Mouse (Mus musculus) CH12.LX (cell line): ENCODE data around the gene Wasl. TPM values are rescaled to one million over a fixed set of nuclear protein-coding genes. Genes with fewer than 3 reads are reported as not detected.

Experiments used
- DNase-seq: peaks from one replicate; pipeline ENCODE4 v3.0.0-alpha.2; 2013; ENCODE audit errors: extremely low read depth
- H3K27ac ChIP-seq: 2 replicates; pipeline ENCODE4 v1.5.1; 2012; ENCODE audit warnings: low read depth, mild to moderate bottlenecking, control low read depth, moderate library complexity; ENCODE audit not compliant: insufficient read depth
- H3K27me3 ChIP-seq: replicated peaks from 2 replicates; pipeline ENCODE3; 2012; ENCODE audit warnings: inconsistent platforms
- H3K36me3 ChIP-seq, 2 experiments: replicated peaks in 1 of 2; 2 replicates each; pipeline versions ENCODE3 to v1.6.1; 2012; ENCODE audit warnings: inconsistent platforms in 1 of 2, low read length in 1 of 2, mild to moderate bottlenecking in 1 of 2, mixed read lengths in 1 of 2, moderate library complexity in 1 of 2; ENCODE audit not compliant: control insufficient read depth in 1 of 2, insufficient read depth in 1 of 2
- H3K4me1 ChIP-seq, 2 experiments: 2 replicates each; pipeline ENCODE4 v1.6.1; 2012; ENCODE audit warnings: inconsistent platforms in 1 of 2, moderate library complexity in 1 of 2; ENCODE audit not compliant: insufficient read depth in 2 of 2, control insufficient read depth in 1 of 2
- H3K4me2 ChIP-seq: 2 replicates; pipeline ENCODE4 v1.6.1; 2012; ENCODE audit warnings: low read depth, mild to moderate bottlenecking, control low read depth; ENCODE audit not compliant: poor library complexity, insufficient read depth, severe bottlenecking
- H3K4me3 ChIP-seq, 3 experiments: fragments of 150-350 bp in 1 of 3; sonication (generic) in 1 of 3; replicated peaks in 1 of 3; 2 replicates each; pipeline versions ENCODE3 to v1.5.1; 2011 to 2012; ENCODE audit warnings: low read depth in 2 of 3, low read length in 2 of 3, mild to moderate bottlenecking in 2 of 3, moderate library complexity in 2 of 3, control low read depth in 1 of 3, improper control_type of control experiment in 1 of 3, inconsistent platforms in 1 of 3, mixed read lengths in 1 of 3; ENCODE audit not compliant: poor library complexity in 1 of 3
- H3K79me2 ChIP-seq: replicated peaks from 2 replicates; pipeline ENCODE4 v1.6.1; 2012; ENCODE audit warnings: mild to moderate bottlenecking, moderate library complexity; ENCODE audit not compliant: control insufficient read depth, poor library complexity, insufficient read depth, severe bottlenecking; ENCODE audit errors: extremely low read depth
- H3K9ac ChIP-seq: 2 replicates; pipeline ENCODE4 v1.6.1; 2012; ENCODE audit warnings: low read depth, mild to moderate bottlenecking, control low read depth, moderate library complexity; ENCODE audit not compliant: insufficient read depth
- H3K9me3 ChIP-seq: replicated peaks from 2 replicates; pipeline ENCODE3; 2012; ENCODE audit warnings: low read length, inconsistent platforms, mixed read lengths
- BHLHE40 ChIP-seq: IDR thresholded peaks from 2 replicates; pipeline ENCODE4 v1.6.1; 2011; ENCODE audit warnings: mild to moderate bottlenecking, low read depth, low read length, improper control_type of control experiment
- E2F4 ChIP-seq: IDR thresholded peaks from 2 replicates; pipeline ENCODE4 v1.6.1; 2011; ENCODE audit warnings: low read depth, low read length, improper control_type of control experiment; ENCODE audit not compliant: insufficient replicate concordance
- ELF1 ChIP-seq: IDR thresholded peaks from 2 replicates; pipeline ENCODE4 v1.6.1; 2014; ENCODE audit warnings: low read depth, mild to moderate bottlenecking, inconsistent platforms, low read length, improper control_type of control experiment
- HCFC1 ChIP-seq: IDR thresholded peaks from 2 replicates; pipeline ENCODE4 v1.6.1; 2012; ENCODE audit warnings: low read depth, mild to moderate bottlenecking, inconsistent platforms, low read length, improper control_type of control experiment
- IRF4 ChIP-seq: IDR thresholded peaks from 2 replicates; pipeline ENCODE4 v1.6.1; 2014; ENCODE audit warnings: low read depth, mild to moderate bottlenecking, inconsistent platforms, low read length, improper control_type of control experiment
- JUN ChIP-seq: IDR thresholded peaks from 2 replicates; pipeline ENCODE4 v1.6.1; 2011; ENCODE audit warnings: low read depth, mild to moderate bottlenecking, low read length, improper control_type of control experiment, moderate library complexity; ENCODE audit not compliant: insufficient read depth
- JUND ChIP-seq: conservative IDR thresholded peaks from 2 replicates; pipeline ENCODE4 v1.6.1; 2011; ENCODE audit warnings: low read depth, low read length, improper control_type of control experiment
- MAFK ChIP-seq: IDR thresholded peaks from 2 replicates; pipeline ENCODE4 v1.6.1; 2011; ENCODE audit warnings: low read length, improper control_type of control experiment; ENCODE audit not compliant: insufficient replicate concordance
- MXI1 ChIP-seq: IDR thresholded peaks from 2 replicates; pipeline ENCODE4 v1.6.1; 2011; ENCODE audit warnings: mild to moderate bottlenecking, low read depth, low read length, improper control_type of control experiment
- MYC ChIP-seq: IDR thresholded peaks from 2 replicates; pipeline ENCODE4 v1.6.1; 2011; ENCODE audit warnings: low read depth, mild to moderate bottlenecking, improper control_type of control experiment, low read length
- NRF1 ChIP-seq: IDR thresholded peaks from 2 replicates; pipeline ENCODE4 v1.6.1; 2014; ENCODE audit warnings: low read depth, mild to moderate bottlenecking, inconsistent platforms, low read length, improper control_type of control experiment, moderate library complexity
- PAX5 ChIP-seq: IDR thresholded peaks from 2 replicates; pipeline ENCODE4 v1.6.1; 2012; ENCODE audit warnings: low read length, inconsistent platforms, mixed read lengths
- POLR2A ChIP-seq: IDR thresholded peaks from 2 replicates; pipeline ENCODE4 v1.6.1; 2011; ENCODE audit warnings: low read depth, mild to moderate bottlenecking, improper control_type of control experiment, low read length
- POLR2AphosphoS2 ChIP-seq: IDR thresholded peaks from 2 replicates; pipeline ENCODE4 v1.6.1; 2011; ENCODE audit warnings: low read depth, low read length, improper control_type of control experiment
- RCOR1 ChIP-seq: conservative IDR thresholded peaks from 2 replicates; pipeline ENCODE4 v1.6.1; 2012; ENCODE audit warnings: low read depth, mild to moderate bottlenecking, inconsistent platforms, low read length, improper control_type of control experiment
- SIN3A ChIP-seq: IDR thresholded peaks from 2 replicates; pipeline ENCODE4 v1.6.1; 2012; ENCODE audit warnings: low read length, improper control_type of control experiment, inconsistent platforms
- SMC3 ChIP-seq: IDR thresholded peaks from 2 replicates; pipeline ENCODE4 v1.6.1; 2011; ENCODE audit warnings: low read depth, low read length, improper control_type of control experiment
- TBP ChIP-seq: conservative IDR thresholded peaks from 2 replicates; pipeline ENCODE4 v1.6.1; 2011; ENCODE audit warnings: low read depth, low read length, improper control_type of control experiment
- TCF12 ChIP-seq: IDR thresholded peaks from 2 replicates; pipeline ENCODE4 v1.6.1; 2014; ENCODE audit warnings: low read depth, mild to moderate bottlenecking, inconsistent platforms, low read length, improper control_type of control experiment
- USF1 ChIP-seq: IDR thresholded peaks from 2 replicates; pipeline ENCODE4 v1.6.1; 2014; ENCODE audit warnings: low read depth, mild to moderate bottlenecking, inconsistent platforms, low read length, improper control_type of control experiment
- ZC3H11A ChIP-seq: IDR thresholded peaks from 2 replicates; pipeline ENCODE4 v1.6.1; 2012; ENCODE audit warnings: low read depth, mild to moderate bottlenecking, inconsistent platforms, low read length, improper control_type of control experiment
- ZKSCAN1 ChIP-seq: IDR thresholded peaks from 2 replicates; pipeline ENCODE4 v1.6.1; 2012; ENCODE audit warnings: low read depth, inconsistent platforms, low read length, improper control_type of control experiment, borderline replicate concordance
- ZMIZ1 ChIP-seq: IDR thresholded peaks from 2 replicates; pipeline ENCODE4 v1.6.1; 2012; ENCODE audit warnings: low read depth, mild to moderate bottlenecking, inconsistent platforms, low read length, improper control_type of control experiment
- dilution Hi-C: fragments of 300-500 bp; cut with MboI; formaldehyde crosslinking; loops from 2 replicates; pipeline ENCODE4 v1.14.3; 2020; ENCODE audit warnings: low sequenced_read_pairs; ENCODE audit not compliant: extremely low pct_unique_long_range_greater_than_20kb, extremely low pct_ligation_motif_present
- in situ Hi-C: fragments of 300-500 bp; cut with MboI; formaldehyde crosslinking; loops from 3 replicates; pipeline ENCODE4 v1.14.3; 2019; ENCODE audit warnings: low sequenced_read_pairs, low pct_ligation_motif_present, low pct_unique_long_range_greater_than_20kb, mixed read lengths
- polyA plus RNA-seq: library from polyadenylated mRNA; unstranded; fragments of >175 nt; gene quantifications from 2 replicates; pipeline ENCODE4 v1.2.1, GENCODE M21; 2012; ENCODE audit warnings: low read depth; ENCODE audit not compliant: insufficient read length
- total RNA-seq, 2 experiments: library from RNA; depleted of rRNA; stranded (reverse); fragments of 300-350 nt in 1 of 2; fragments of >200 nt in 1 of 2; gene quantifications; 2 replicates each; pipeline ENCODE4 v1.2.3; 2012 to 2014

The Wasl gene
- total and polyA plus RNA-seq, 3 experiments = 3.9 to 8.4 (median 7.6) TPM

DNA sequence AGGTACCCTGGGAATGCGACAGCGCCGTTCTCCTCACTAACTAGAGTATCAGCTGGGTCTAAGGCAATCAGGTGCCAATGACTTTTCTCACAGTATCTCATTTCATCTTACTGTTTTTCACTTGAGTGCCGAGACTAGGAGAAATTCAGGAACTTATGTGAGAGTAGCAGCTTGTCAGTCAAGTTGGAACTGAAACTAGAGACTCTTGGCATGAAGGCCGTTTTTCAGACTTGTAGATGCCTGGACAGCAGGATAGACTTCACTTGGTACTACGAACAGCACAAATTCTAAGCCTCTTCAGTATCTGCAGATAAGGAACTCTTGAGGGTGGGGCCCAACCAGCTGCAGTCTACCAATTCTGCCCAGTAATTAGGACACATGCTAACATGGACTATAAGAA is 64.7 kb downstream of the Wasl start:
- H3K27ac ChIP-seq = no peak overlapping the region
- H3K36me3 ChIP-seq = no peaks in the 10 kb centered on the region
- no peaks in the 10 kb centered on the region for H3K79me2 ChIP-seq
- peaks cover 3 to 12% of the 10 kb centered on the region in 2 experiments; a peak in 3 of 4 replicates for H3K4me1 ChIP-seq
- no peaks in the 10 kb centered on the region for H3K27me3 ChIP-seq
- in situ Hi-C loops (no loop called here), dilution Hi-C loops (no loop called here)
- peak; percentile 12 for DNase-seq
- H3K9me3 ChIP-seq = no peaks in the 10 kb centered on the region
- H3K4me2 ChIP-seq = peak overlapping the region; percentile 25; the same call in 1 of the 2 replicates
- TF ChIP-seq POLR2AphosphoS2 (no peak), BHLHE40 (no peak), MXI1 (no peak), MYC (no peak), ZMIZ1 (no peak), E2F4 (no peak), ELF1 (no peak), HCFC1 (no peak), TBP (no peak), ZKSCAN1 (no peak), JUN (no peak), RCOR1 (no peak), TCF12 (no peak), ZC3H11A (no peak)
- H3K9ac ChIP-seq = no peak overlapping the region
- no peak overlapping the region for H3K4me3 ChIP-seq

DNA sequence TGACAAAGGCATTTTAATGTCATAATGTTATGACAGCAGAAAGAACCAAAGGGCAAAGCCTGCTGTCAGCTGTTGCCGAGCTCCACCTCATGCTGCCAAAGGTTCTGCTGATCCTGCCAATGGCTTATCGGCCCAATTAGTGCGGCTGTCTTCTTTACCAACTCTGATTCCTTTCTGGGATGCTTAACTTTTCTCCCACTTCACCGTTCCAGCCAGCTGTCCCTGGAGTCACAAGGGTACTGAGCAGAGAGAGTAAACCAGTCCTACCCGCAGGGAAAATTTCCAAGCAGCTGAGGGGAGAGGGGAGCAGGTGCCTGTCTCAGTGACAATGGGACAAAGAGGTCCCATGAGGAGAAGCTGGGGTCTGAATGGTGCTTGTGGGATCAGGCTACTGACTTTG is 65.2 kb downstream of the Wasl start:
- dilution Hi-C loops = no loop called here
- in situ Hi-C loops = no loop called here
- Histone ChIP-seq H3K9ac (no peak overlapping the region), H3K4me3 (no peak overlapping the region), H3K4me2 (no peak overlapping the region), H3K27me3 (no peaks in the 10 kb centered on the region), H3K36me3 (no peaks in the 10 kb centered on the region), H3K79me2 (no peaks in the 10 kb centered on the region), H3K27ac (no peak overlapping the region), H3K4me1 (peaks cover 3 to 12% of the 10 kb centered on the region in 2 experiments; a peak in 3 of 4 replicates), H3K9me3 (no peaks in the 10 kb centered on the region)
- no peak for TF ChIP-seq SMC3
- no peak for TF ChIP-seq USF1
- no peak for TF ChIP-seq PAX5
- TF ChIP-seq HCFC1 = no peak
- TF ChIP-seq NRF1 = no peak
- TF ChIP-seq SIN3A = no peak
- TF ChIP-seq TBP = no peak
- no peak for TF ChIP-seq ZKSCAN1
- no peak for TF ChIP-seq TCF12
- no peak for TF ChIP-seq ELF1
- no peak for TF ChIP-seq MAFK
- no peak for TF ChIP-seq IRF4
- TF ChIP-seq ZMIZ1 = no peak
- TF ChIP-seq POLR2A = no peak
- no peak for TF ChIP-seq JUND
- DNase-seq = no peak
